In genomic region chr14:19737568-19737967, GRCm38 (mm10) we compare ENCODE assay signal across 12 mouse cellular contexts. TPM values are rescaled to one million over a fixed set of nuclear protein-coding genes. Genes with fewer than 3 reads are reported as not detected.
DNase-seq lines count a peak whose midpoint lies in the region; ATAC-seq lines count a peak whose summit lies in the region.
"Had no signal": no experiment of that assay in that cellular context is flagged by ENCODE, and none has a peak within 500 bp of the region (broad histone marks: within the 10 kb centered on the region; RNA-seq: fewer than 3 reads in every experiment).

No protein-coding gene starts in this region.

- no peak overlapping the region for H3K4me2 ChIP-seq in heart, embryonic 16.5 days (ENCODE audit: low read depth, low read length)
- H3K4me2 ChIP-seq in neural tube, embryonic 13.5 days: no peak overlapping the region
- no peak overlapping the region for H3K4me2 ChIP-seq in neural tube, embryonic 15.5 days
- H3K4me2 ChIP-seq in intestine, embryonic 15.5 days (replicated peaks): no peak overlapping the region
- H3K4me2 ChIP-seq: liver, embryonic 13.5 days had no signal

- no peak for ATAC-seq in heart, embryonic 16.5 days (replicated peaks; ENCODE audit: extremely low read depth, insufficient read depth, low FRiP score)
- no peak for ATAC-seq in neural tube, embryonic 13.5 days (ENCODE audit: low read depth)
- no peak for ATAC-seq in neural tube, embryonic 15.5 days (ENCODE audit: low FRiP score)
- ATAC-seq in intestine, embryonic 15.5 days: no peak
- ATAC-seq: activated CD4-positive, CD25-positive, alpha-beta regulatory T cell, adult 4 months; midbrain, embryonic 16.5 days had no signal

- no peak for DNase-seq in heart, adult 8-10 months (ENCODE audit: low spot score)
- no peak for DNase-seq in adrenal gland, adult 8-10 months
- no peak for DNase-seq in embryo, embryonic 10 days (ENCODE audit: low spot score)
- DNase-seq in retina, postnatal 1 day: no peak
- DNase-seq: liver, embryonic 13.5 days had no signal

- H3K27me3 ChIP-seq in heart, embryonic 16.5 days (ENCODE audit: control insufficient read depth, insufficient read depth, low read length): no peaks in the 10 kb centered on the region
- no peaks in the 10 kb centered on the region; the same call in 1 of the 2 replicates for H3K27me3 ChIP-seq in neural tube, embryonic 13.5 days
- H3K27me3 ChIP-seq in neural tube, embryonic 15.5 days (replicated peaks): no peaks in the 10 kb centered on the region
- no peaks in the 10 kb centered on the region for H3K27me3 ChIP-seq in intestine, embryonic 15.5 days (replicated peaks)
- H3K27me3 ChIP-seq: liver, embryonic 13.5 days had no signal

- H3K4me3 ChIP-seq in heart, embryonic 16.5 days (ENCODE audit: low read length): no peak overlapping the region
- H3K4me3 ChIP-seq in neural tube, embryonic 13.5 days: no peak overlapping the region
- no peak overlapping the region for H3K4me3 ChIP-seq in neural tube, embryonic 15.5 days (replicated peaks)
- H3K4me3 ChIP-seq in intestine, embryonic 15.5 days (replicated peaks): no peak overlapping the region
- H3K4me3 ChIP-seq: layer of hippocampus, adult 2 months; liver, embryonic 13.5 days had no signal

- peaks cover 2% of the 10 kb centered on the region; the same call in 1 of the 2 replicates for H3K4me1 ChIP-seq in heart, embryonic 16.5 days (ENCODE audit: control insufficient read depth, insufficient read depth, low read length)
- peaks cover 26% of the 10 kb centered on the region for H3K4me1 ChIP-seq in neural tube, embryonic 13.5 days (replicated peaks)
- peaks cover 12% of the 10 kb centered on the region; the same call in 1 of the 2 replicates for H3K4me1 ChIP-seq in neural tube, embryonic 15.5 days
- H3K4me1 ChIP-seq in intestine, embryonic 15.5 days (replicated peaks): peaks cover 8% of the 10 kb centered on the region; the same call in 1 of the 2 replicates

- peak overlapping the region; percentile 17; the same call in 1 of the 2 replicates for H3K27ac ChIP-seq in heart, embryonic 16.5 days (ENCODE audit: low read length)
- H3K27ac ChIP-seq in neural tube, embryonic 13.5 days (replicated peaks): peak overlapping the region; percentile 61
- no peak overlapping the region for H3K27ac ChIP-seq in neural tube, embryonic 15.5 days (replicated peaks)
- peak overlapping the region; percentile 78 for H3K27ac ChIP-seq in intestine, embryonic 15.5 days
- H3K27ac ChIP-seq: layer of hippocampus, adult 2 months; liver, embryonic 13.5 days had no signal

- H3K9ac ChIP-seq in heart, embryonic 16.5 days (ENCODE audit: low read length): no peak overlapping the region
- H3K9ac ChIP-seq in neural tube, embryonic 13.5 days: no peak overlapping the region
- H3K9ac ChIP-seq in neural tube, embryonic 15.5 days (replicated peaks): no peak overlapping the region
- no peak overlapping the region for H3K9ac ChIP-seq in intestine, embryonic 15.5 days
- H3K9ac ChIP-seq: liver, embryonic 13.5 days had no signal

- no peaks in the 10 kb centered on the region for H3K9me3 ChIP-seq in heart, embryonic 16.5 days (replicated peaks; ENCODE audit: control insufficient read depth, low read length)
- H3K9me3 ChIP-seq in neural tube, embryonic 13.5 days: no peaks in the 10 kb centered on the region
- no peaks in the 10 kb centered on the region for H3K9me3 ChIP-seq in neural tube, embryonic 15.5 days (replicated peaks)
- H3K9me3 ChIP-seq in intestine, embryonic 15.5 days: no peaks in the 10 kb centered on the region
- H3K9me3 ChIP-seq: liver, embryonic 13.5 days had no signal

- H3K36me3 ChIP-seq in heart, embryonic 16.5 days (ENCODE audit: control insufficient read depth, insufficient read depth): no peaks in the 10 kb centered on the region
- H3K36me3 ChIP-seq in neural tube, embryonic 13.5 days: no peaks in the 10 kb centered on the region
- H3K36me3 ChIP-seq in neural tube, embryonic 15.5 days: no peaks in the 10 kb centered on the region
- no peaks in the 10 kb centered on the region for H3K36me3 ChIP-seq in intestine, embryonic 15.5 days
- H3K36me3 ChIP-seq: liver, embryonic 13.5 days had no signal

RNA-seq across cellular contexts. Expression of gene Nid2, which starts 13.5 kb away (rescaled TPM):
- 89.5 and 108 TPM in 2 replicates for polyA plus RNA-seq in heart, embryonic 16.5 days (2015; fragmentation: Nextera tagmentation; extraction: Ambion mirVana)
- 10 to 100 TPM; 17.5 to 19.7 (median 18.4) TPM for total RNA-seq in heart, adult 8-10 months (2022)
- 56.6 and 58.3 TPM in 2 replicates for polyA plus RNA-seq in neural tube, embryonic 13.5 days (2015; fragmentation: Nextera tagmentation; extraction: Ambion mirVana)
- polyA plus RNA-seq in neural tube, embryonic 15.5 days (2015; fragmentation: Nextera tagmentation; extraction: Ambion mirVana): 37.9 and 47.4 TPM in 2 replicates
- polyA plus RNA-seq in intestine, embryonic 15.5 days (2015; fragmentation: Nextera tagmentation; extraction: Ambion mirVana): 68.9 and 76.8 TPM in 2 replicates
- 10 to 100 TPM; 12.2 to 21.4 (median 17.3) TPM for total RNA-seq in adrenal gland, adult 8-10 months (2022)
